Mouse (Mus musculus): ENCODE data around the gene Tssk6. TPM values are rescaled to one million over a fixed set of nuclear protein-coding genes. Genes with fewer than 3 reads are reported as not detected.

Gene Tssk6
- polyA plus RNA-seq, 1 experiment from 2014 or later, result 1.7 TPM

DNA sequence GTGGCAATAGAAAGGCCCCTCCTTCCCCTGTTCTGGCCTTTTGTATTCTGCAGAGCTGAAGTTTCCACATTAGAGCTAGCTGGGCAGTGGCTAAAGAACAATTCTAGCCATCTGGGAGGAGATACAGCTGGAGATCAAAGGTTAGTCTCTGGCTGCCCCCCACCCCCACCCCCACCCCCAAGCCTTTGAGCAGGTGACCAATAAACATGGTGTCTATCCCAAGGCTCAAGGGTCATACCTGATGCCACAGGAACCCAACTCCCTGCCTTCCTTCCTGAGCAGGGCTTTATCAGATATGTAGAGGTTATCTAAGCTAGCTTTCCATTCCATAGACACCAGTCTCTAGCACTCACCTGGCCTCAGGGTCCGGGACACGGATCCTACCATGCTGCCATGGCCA, 48.3 kb downstream of the Tssk6 start:
- Histone ChIP-seq H3K9ac (replicated peaks) (no peak overlapping the region), H3K36me3 (replicated peaks; ENCODE audit: insufficient read depth, low read length) (peaks cover 4% of the 10 kb centered on the region; the same call in 1 of the 2 replicates), H3K27me3 (ENCODE audit: insufficient read depth, low read length) (no peaks in the 10 kb centered on the region), H3K4me1 (ENCODE audit: insufficient read depth) (peaks cover 15% of the 10 kb centered on the region), H3K4me3 (ENCODE audit: low read depth, low read length) (no peak overlapping the region), H3K4me2 (ENCODE audit: low read depth, low read length) (no peak overlapping the region), H3K9me3 (ENCODE audit: low read length) (no peaks in the 10 kb centered on the region), H3K27ac (ENCODE audit: low read depth) (peak overlapping the region; percentile 57)
- TF ChIP-seq CTCF (IDR thresholded peaks at IDR 0.05; ENCODE audit: low read depth), result no peak
- TF ChIP-seq EP300 (IDR thresholded peaks at IDR 0.05; ENCODE audit: low read depth), result no peak
- WGBS (ENCODE audit: insufficient replicate concordance), result 74% methylated on average over 2 of the region's 2 CpGs
- ATAC-seq (peak; percentile 84), DNase-seq (peak; percentile 39)

Other genes starting within 250 kb of the Tssk6 start
- 0.28 and 0.32 TPM in 2 replicates for gene Zfp964, start 247.7 kb upstream of the Tssk6 start, polyA plus RNA-seq (2015; fragmentation: Nextera tagmentation; extraction: Ambion mirVana)
- gene Zfp869, start 191.5 kb upstream of the Tssk6 start, polyA plus RNA-seq (2015; fragmentation: Nextera tagmentation; extraction: Ambion mirVana), result 6.8 and 7.9 TPM in 2 replicates
- 2.1 and 2.3 TPM in 2 replicates for gene Zfp963, start 152.2 kb upstream of the Tssk6 start, polyA plus RNA-seq (2015; fragmentation: Nextera tagmentation; extraction: Ambion mirVana)
- 0.18 and 0.86 TPM in 2 replicates for gene Gm20422, start 127.3 kb upstream of the Tssk6 start, polyA plus RNA-seq (2015; fragmentation: Nextera tagmentation; extraction: Ambion mirVana)
- gene Atp13a1, start 111.0 kb upstream of the Tssk6 start, polyA plus RNA-seq (2015; fragmentation: Nextera tagmentation; extraction: Ambion mirVana), result 12.9 and 13.8 TPM in 2 replicates
- 3.6 and 4.6 TPM in 2 replicates for gene Zfp866, start 111.0 kb upstream of the Tssk6 start, polyA plus RNA-seq (2015; fragmentation: Nextera tagmentation; extraction: Ambion mirVana)
- gene Gmip, start 93.5 kb upstream of the Tssk6 start, polyA plus RNA-seq (2015; fragmentation: Nextera tagmentation; extraction: Ambion mirVana), result 6.2 and 7.4 TPM in 2 replicates
- gene Lpar2, start 79.8 kb upstream of the Tssk6 start, polyA plus RNA-seq (2015; fragmentation: Nextera tagmentation; extraction: Ambion mirVana), result 0.04 and 0.05 TPM in 2 replicates
- gene Pbx4, start 69.7 kb upstream of the Tssk6 start, polyA plus RNA-seq (2015; fragmentation: Nextera tagmentation; extraction: Ambion mirVana), result 2.3 and 2.7 TPM in 2 replicates
- 0.02 TPM in 1 of 2 replicates, not detected in the other for gene Cilp2, start 14.5 kb upstream of the Tssk6 start, polyA plus RNA-seq (2015; fragmentation: Nextera tagmentation; extraction: Ambion mirVana)
- gene Ndufa13, start 374 bp downstream of the Tssk6 start, polyA plus RNA-seq (2015; fragmentation: Nextera tagmentation; extraction: Ambion mirVana), result 152 TPM in 2 replicates
- 0.72 and 0.89 TPM in 2 replicates for gene Yjefn3, start 528 bp downstream of the Tssk6 start, polyA plus RNA-seq (2015; fragmentation: Nextera tagmentation; extraction: Ambion mirVana)
- 19.5 and 20.7 TPM in 2 replicates for gene Gatad2a, start 94.2 kb downstream of the Tssk6 start, polyA plus RNA-seq (2015; fragmentation: Nextera tagmentation; extraction: Ambion mirVana)
- 11.1 and 12.2 TPM in 2 replicates for gene Mau2, start 140.6 kb downstream of the Tssk6 start, polyA plus RNA-seq (2015; fragmentation: Nextera tagmentation; extraction: Ambion mirVana)
- 11.7 and 11.8 TPM in 2 replicates for gene Sugp1, start 140.6 kb downstream of the Tssk6 start, polyA plus RNA-seq (2015; fragmentation: Nextera tagmentation; extraction: Ambion mirVana)
- gene Tm6sf2, start 170.7 kb downstream of the Tssk6 start, polyA plus RNA-seq (2015; fragmentation: Nextera tagmentation; extraction: Ambion mirVana), result 32.5 and 38.7 TPM in 2 replicates
- gene Hapln4, start 181.3 kb downstream of the Tssk6 start, polyA plus RNA-seq (2015; fragmentation: Nextera tagmentation; extraction: Ambion mirVana), result 0.02 TPM in 1 of 2 replicates, not detected in the other
- not detected in 2 replicates for gene Ncan, start 218.7 kb downstream of the Tssk6 start, polyA plus RNA-seq (2015; fragmentation: Nextera tagmentation; extraction: Ambion mirVana)
- 13.5 and 14.9 TPM in 2 replicates for gene Nr2c2ap, start 229.1 kb downstream of the Tssk6 start, polyA plus RNA-seq (2015; fragmentation: Nextera tagmentation; extraction: Ambion mirVana)
- gene Rfxank, start 237.0 kb downstream of the Tssk6 start, polyA plus RNA-seq (2015; fragmentation: Nextera tagmentation; extraction: Ambion mirVana), result 3.6 TPM in 2 replicates
- gene Borcs8, start 237.3 kb downstream of the Tssk6 start, polyA plus RNA-seq (2015; fragmentation: Nextera tagmentation; extraction: Ambion mirVana), result 17.6 and 18.8 TPM in 2 replicates
- gene Mef2b, start 237.5 kb downstream of the Tssk6 start, polyA plus RNA-seq (2015; fragmentation: Nextera tagmentation; extraction: Ambion mirVana), result 0.11 TPM in 1 of 2 replicates, not detected in the other

All from liver, postnatal 0 days (tissue).